Mouse (Mus musculus): ENCODE data around the gene Catsperg2. TPM values are rescaled to one million over a fixed set of nuclear protein-coding genes. Genes with fewer than 3 reads are reported as not detected.

Gene Catsperg2
- not detected for polyA plus RNA-seq (2017; shearing (Covaris generic))

GRCm38 (mm10) chr7:29726860-29727259, at the start of gene Catsperg2:
Gene Catsperg2 (minus strand): TSS chr7:29727032.

DNA sequence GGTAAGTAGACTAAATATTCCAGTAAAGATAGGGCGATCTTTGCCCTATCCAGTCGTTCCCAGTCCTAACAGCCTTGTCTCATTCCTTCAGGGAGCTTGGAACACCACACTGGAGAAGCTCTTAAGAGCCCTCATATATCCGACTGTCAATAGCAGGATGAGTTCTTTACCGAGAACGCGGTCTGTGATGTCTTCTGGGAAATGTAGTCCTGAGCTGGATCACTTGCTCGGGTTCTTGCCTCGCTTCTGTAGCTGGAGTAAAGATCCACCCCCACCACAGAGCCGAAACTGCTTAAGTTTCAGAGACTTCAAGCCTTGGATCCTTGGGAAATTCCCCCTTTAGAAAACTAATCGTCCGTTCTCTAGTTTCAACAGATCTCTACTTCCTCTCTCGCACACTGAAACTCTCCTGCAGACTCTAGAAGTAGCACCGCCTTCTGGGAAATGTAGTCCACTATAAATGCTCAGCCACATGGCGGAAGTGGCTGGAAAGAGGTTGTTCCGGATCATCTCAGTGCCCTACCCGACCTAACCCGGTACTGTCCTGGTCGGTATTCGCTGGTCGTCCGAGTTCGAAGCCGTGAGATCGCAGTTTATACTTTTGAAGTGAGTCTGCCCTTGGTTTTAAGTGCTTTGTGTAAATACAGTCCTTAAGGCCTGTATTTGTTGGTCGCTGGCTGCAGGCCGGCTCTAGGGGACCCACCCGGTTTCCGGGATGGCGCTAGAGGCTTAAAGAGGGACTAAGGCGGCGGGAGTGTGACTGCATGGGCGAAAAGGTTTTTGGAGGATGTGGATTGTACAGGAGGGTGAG, 41.5 kb upstream of the Catsperg2 start, which contains the start of gene Zfp84:
TSS of gene Zfp84 (plus strand) at position 463 of the 811 bp plus-strand sequence.

Other genes with a start within 250 kb of the Catsperg2 start
- gene Sipa1l3, start 208.4 kb downstream of the Catsperg2 start, polyA plus RNA-seq (2017; shearing (Covaris generic)): 10.8 TPM
- gene Zfp84, start 41.5 kb upstream of the Catsperg2 start, polyA plus RNA-seq (2017; shearing (Covaris generic)): 18.6 TPM
- not detected for gene Zfp30, start 57.0 kb upstream of the Catsperg2 start, polyA plus RNA-seq (2017; shearing (Covaris generic))
- gene Zfp790, start 89.1 kb upstream of the Catsperg2 start, polyA plus RNA-seq (2017; shearing (Covaris generic)): 8.3 TPM
- 4.3 TPM for gene Zfp940, start 126.6 kb upstream of the Catsperg2 start, polyA plus RNA-seq (2017; shearing (Covaris generic))
- 12.1 TPM for gene Zfp420, start 132.9 kb upstream of the Catsperg2 start, polyA plus RNA-seq (2017; shearing (Covaris generic))
- 2.4 TPM for gene Zfp27, start 179.5 kb upstream of the Catsperg2 start, polyA plus RNA-seq (2017; shearing (Covaris generic))
- 1.00 TPM for gene Zfp383, start 181.2 kb upstream of the Catsperg2 start, polyA plus RNA-seq (2017; shearing (Covaris generic))
- gene Zfp74, start 227.1 kb upstream of the Catsperg2 start, polyA plus RNA-seq (2017; shearing (Covaris generic)): 6.7 TPM